Mouse (Mus musculus): ENCODE results near the gene Rtn4r. TPM values are rescaled to one million over a fixed set of nuclear protein-coding genes. Genes with fewer than 3 reads are reported as not detected.

Rtn4r gene
- polyA plus RNA-seq, 1 experiment from 2014 or later = 1.4 TPM

GRCm38 (mm10) chr16:18103808-18104207 is 23.6 kb upstream of the Rtn4r start:
- no peaks in the 10 kb centered on the region for H3K36me3 ChIP-seq (replicated peaks)
- WGBS = 35% methylated on average over 6 of the region's 6 CpGs
- DNase-seq (ENCODE audit: low spot score) = no peak

GRCm38 (mm10) chr16:18108221-18108966 is 19.0 kb upstream of the Rtn4r start:
- Histone ChIP-seq H3K4me3 (no peak overlapping the region), H3K9me3 (peaks cover 8% of the 10 kb centered on the region; the same call in 1 of the 2 replicates), H3K4me1 (peaks cover 11% of the 10 kb centered on the region), H3K27me3 (replicated peaks; ENCODE audit: low read depth, poor library complexity, severe bottlenecking) (no peaks in the 10 kb centered on the region), H3K36me3 (replicated peaks) (no peaks in the 10 kb centered on the region), H3K27ac (replicated peaks) (no peak overlapping the region)
- WGBS = 58% methylated on average over 5 of the region's 5 CpGs
- DNase-seq (ENCODE audit: low spot score) = peak; percentile 61

More at GRCm38 (mm10) chr16:18103808-18104207, 23.6 kb upstream of the Rtn4r start:
- no peak overlapping the region for H3K27ac ChIP-seq (replicated peaks)
- peaks cover 7% of the 10 kb centered on the region for H3K4me1 ChIP-seq
- H3K4me3 ChIP-seq = no peak overlapping the region; the same call in 1 of the 2 replicates
- no peaks in the 10 kb centered on the region for H3K27me3 ChIP-seq (replicated peaks; ENCODE audit: low read depth, poor library complexity, severe bottlenecking)
- no peaks in the 10 kb centered on the region for H3K9me3 ChIP-seq

- no peak overlapping the region for H3K4me3 ChIP-seq
- H3K36me3 ChIP-seq (replicated peaks) = no peaks in the 10 kb centered on the region
- WGBS = 91% methylated on average over 7 of the region's 7 CpGs
- no peak overlapping the region for H3K27ac ChIP-seq (replicated peaks)
- peaks cover 8% of the 10 kb centered on the region; the same call in 1 of the 2 replicates for H3K9me3 ChIP-seq
- no peak for DNase-seq (ENCODE audit: low spot score)
- no peaks in the 10 kb centered on the region for H3K27me3 ChIP-seq (replicated peaks; ENCODE audit: low read depth, poor library complexity, severe bottlenecking)
- peaks cover 4% of the 10 kb centered on the region; the same call in 1 of the 2 replicates for H3K4me1 ChIP-seq
Observed at GRCm38 (mm10) chr16:18111042-18111441, 16.4 kb upstream of the Rtn4r start.

- Histone ChIP-seq H3K4me1 (peaks cover 4% of the 10 kb centered on the region; the same call in 1 of the 2 replicates), H3K9me3 (no peaks in the 10 kb centered on the region), H3K27me3 (replicated peaks; ENCODE audit: low read depth, poor library complexity, severe bottlenecking) (no peaks in the 10 kb centered on the region), H3K27ac (replicated peaks) (no peak overlapping the region), H3K36me3 (replicated peaks) (no peaks in the 10 kb centered on the region), H3K4me3 (no peak overlapping the region)
- WGBS = 77% methylated on average over 4 of the region's 4 CpGs
- DNase-seq (ENCODE audit: low spot score) = no peak
Observed at GRCm38 (mm10) chr16:18116467-18116866, 11.0 kb upstream of the Rtn4r start.

- Histone ChIP-seq H3K36me3 (replicated peaks) (no peaks in the 10 kb centered on the region), H3K9me3 (no peaks in the 10 kb centered on the region), H3K27ac (replicated peaks) (no peak overlapping the region), H3K27me3 (replicated peaks; ENCODE audit: low read depth, poor library complexity, severe bottlenecking) (peaks cover 6% of the 10 kb centered on the region; the same call in 1 of the 2 replicates), H3K4me1 (no peaks in the 10 kb centered on the region; the same call in 1 of the 2 replicates), H3K4me3 (no peak overlapping the region)
- DNase-seq (ENCODE audit: low spot score) = no peak
- WGBS = 75% methylated on average over 3 of the region's 3 CpGs
Observed at GRCm38 (mm10) chr16:18118285-18118684, 9.2 kb upstream of the Rtn4r start.

GRCm38 (mm10) chr16:18119031-18119730 is 8.3 kb upstream of the Rtn4r start:
- no peak overlapping the region for H3K27ac ChIP-seq (replicated peaks)
- no peaks in the 10 kb centered on the region for H3K9me3 ChIP-seq
- WGBS = 25% methylated on average over 8 of the region's 8 CpGs
- no peak overlapping the region for H3K4me3 ChIP-seq
- H3K4me1 ChIP-seq = no peaks in the 10 kb centered on the region; the same call in 1 of the 2 replicates
- DNase-seq (ENCODE audit: low spot score) = peak; percentile 63
- peaks cover 15% of the 10 kb centered on the region for H3K27me3 ChIP-seq (replicated peaks; ENCODE audit: low read depth, poor library complexity, severe bottlenecking)
- H3K36me3 ChIP-seq (replicated peaks) = no peaks in the 10 kb centered on the region

GRCm38 (mm10) chr16:18122740-18123139 is 4.7 kb upstream of the Rtn4r start:
- Histone ChIP-seq H3K9me3 (no peaks in the 10 kb centered on the region), H3K4me1 (peaks cover 7% of the 10 kb centered on the region), H3K27me3 (replicated peaks; ENCODE audit: low read depth, poor library complexity, severe bottlenecking) (peaks cover 51% of the 10 kb centered on the region), H3K36me3 (replicated peaks) (no peaks in the 10 kb centered on the region), H3K4me3 (no peak overlapping the region), H3K27ac (replicated peaks) (no peak overlapping the region)
- no peak for DNase-seq (ENCODE audit: low spot score)
- 81% methylated on average over 2 of the region's 2 CpGs for WGBS

DNA sequence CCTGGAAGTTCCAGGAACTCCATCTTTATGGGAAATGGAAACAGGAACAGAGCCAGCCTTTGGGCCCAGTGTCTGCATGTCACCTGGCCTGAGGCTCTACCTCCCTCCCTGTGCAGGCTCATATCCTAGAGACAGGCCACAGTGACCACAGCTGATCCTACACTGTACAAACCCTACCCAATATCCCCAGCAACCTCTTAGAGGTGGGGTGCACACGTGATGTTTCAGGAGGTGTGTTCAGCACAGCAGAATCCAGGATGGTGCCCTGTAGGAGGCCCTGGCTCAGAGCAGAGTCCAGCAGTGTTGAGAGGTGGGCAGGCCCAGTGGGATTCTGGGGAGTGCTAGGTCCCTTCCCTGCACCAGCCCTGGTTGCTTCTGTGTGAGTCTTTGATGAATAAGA is 4.0 kb upstream of the Rtn4r start:
- peaks cover 58% of the 10 kb centered on the region for H3K27me3 ChIP-seq (replicated peaks; ENCODE audit: low read depth, poor library complexity, severe bottlenecking)
- H3K27ac ChIP-seq (replicated peaks) = no peak overlapping the region
- WGBS = 42% methylated on average over 1 of the region's 1 CpGs
- peaks cover 14% of the 10 kb centered on the region for H3K4me1 ChIP-seq
- no peaks in the 10 kb centered on the region for H3K36me3 ChIP-seq (replicated peaks)
- H3K9me3 ChIP-seq = no peaks in the 10 kb centered on the region
- H3K4me3 ChIP-seq = no peak overlapping the region
- no peak for DNase-seq (ENCODE audit: low spot score)

GRCm38 (mm10) chr16:18124040-18124439 is 3.4 kb upstream of the Rtn4r start:
- WGBS = 78% methylated on average over 4 of the region's 4 CpGs
- Histone ChIP-seq H3K4me1 (peaks cover 15% of the 10 kb centered on the region), H3K27ac (replicated peaks) (no peak overlapping the region), H3K36me3 (replicated peaks) (no peaks in the 10 kb centered on the region), H3K4me3 (no peak overlapping the region), H3K9me3 (no peaks in the 10 kb centered on the region), H3K27me3 (replicated peaks; ENCODE audit: low read depth, poor library complexity, severe bottlenecking) (peaks cover 64% of the 10 kb centered on the region)
- no peak for DNase-seq (ENCODE audit: low spot score)

DNA sequence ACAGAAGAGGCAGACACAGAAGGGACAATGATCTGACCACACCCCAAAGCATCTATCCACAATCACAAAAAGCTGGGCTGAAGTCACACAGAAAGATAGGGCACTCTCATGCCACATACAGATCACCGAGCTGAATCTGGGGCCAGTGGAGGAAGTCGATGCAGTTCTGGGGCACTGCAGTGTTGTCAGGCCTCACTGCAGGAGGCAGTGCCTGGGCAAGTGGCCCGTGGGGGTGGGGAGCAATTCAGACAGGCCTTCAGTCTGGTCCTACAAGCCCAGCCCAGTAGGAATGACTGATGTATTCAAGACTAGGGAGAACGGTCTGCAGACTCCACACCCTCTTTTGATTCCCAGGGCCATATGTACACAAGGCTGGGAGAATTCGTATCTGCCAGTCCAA is 2.8 kb upstream of the Rtn4r start:
- H3K27me3 ChIP-seq (replicated peaks; ENCODE audit: low read depth, poor library complexity, severe bottlenecking) = peaks cover 70% of the 10 kb centered on the region
- no peaks in the 10 kb centered on the region for H3K36me3 ChIP-seq (replicated peaks)
- peaks cover 15% of the 10 kb centered on the region for H3K4me1 ChIP-seq
- no peaks in the 10 kb centered on the region for H3K9me3 ChIP-seq
- H3K27ac ChIP-seq (replicated peaks) = no peak overlapping the region
- H3K4me3 ChIP-seq = no peak overlapping the region
- no peak for DNase-seq (ENCODE audit: low spot score)
- WGBS = 38% methylated on average over 5 of the region's 5 CpGs

DNA sequence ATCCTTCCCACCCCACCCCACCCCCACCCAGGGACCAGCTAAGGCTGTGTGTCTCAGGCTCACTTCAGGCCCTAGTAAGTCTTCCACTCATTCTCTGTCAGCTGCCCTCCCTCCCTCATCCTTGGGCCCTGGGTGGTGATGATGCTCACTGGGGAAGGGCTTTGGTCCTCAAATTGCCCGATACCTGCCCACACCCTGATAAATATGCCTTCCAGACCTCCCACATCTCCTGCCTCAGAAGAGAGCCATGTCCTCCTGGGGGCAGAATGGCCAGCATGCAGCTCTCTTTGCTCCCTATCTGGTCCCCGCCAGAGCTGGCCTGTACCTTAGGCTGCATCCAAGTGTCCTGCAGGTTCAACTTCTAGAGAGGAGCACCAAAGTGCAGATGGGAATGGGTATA is 2.3 kb upstream of the Rtn4r start:
- Histone ChIP-seq H3K27me3 (replicated peaks; ENCODE audit: low read depth, poor library complexity, severe bottlenecking) (peaks cover 74% of the 10 kb centered on the region), H3K36me3 (replicated peaks) (no peaks in the 10 kb centered on the region), H3K4me3 (no peak overlapping the region), H3K4me1 (peaks cover 15% of the 10 kb centered on the region), H3K9me3 (no peaks in the 10 kb centered on the region), H3K27ac (replicated peaks) (no peak overlapping the region)
- 78% methylated on average over 2 of the region's 2 CpGs for WGBS
- DNase-seq (ENCODE audit: low spot score) = no peak

DNA sequence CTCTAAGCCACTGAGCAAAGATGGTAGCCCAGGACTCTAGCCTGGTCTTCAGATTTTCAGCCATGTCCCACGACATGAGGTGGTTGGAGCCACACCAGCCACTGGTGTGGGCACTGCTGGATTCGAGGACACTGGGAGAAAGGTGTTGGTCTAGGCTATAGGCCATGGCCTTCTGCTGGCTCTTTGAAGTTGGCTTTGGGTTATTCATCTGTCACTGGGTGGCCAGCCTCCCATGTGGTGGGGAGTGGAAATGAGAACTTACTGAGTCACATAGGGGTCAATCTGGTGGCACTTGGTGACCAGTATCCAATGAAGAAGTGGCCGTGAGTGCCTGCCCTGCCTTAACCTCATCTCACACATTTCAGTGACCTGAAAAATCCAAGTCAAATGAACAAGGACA is 1.2 kb upstream of the Rtn4r start:
- DNase-seq (ENCODE audit: low spot score) = no peak
- Histone ChIP-seq H3K9me3 (no peaks in the 10 kb centered on the region), H3K27ac (replicated peaks) (no peak overlapping the region), H3K4me3 (no peak overlapping the region), H3K4me1 (peaks cover 15% of the 10 kb centered on the region), H3K36me3 (replicated peaks) (no peaks in the 10 kb centered on the region), H3K27me3 (replicated peaks; ENCODE audit: low read depth, poor library complexity, severe bottlenecking) (peaks cover 85% of the 10 kb centered on the region)
- 76% methylated on average over 3 of the region's 3 CpGs for WGBS

All from embryonic facial prominence, embryonic 10.5 days (tissue).